Mouse (Mus musculus) mouse trophoblast stem cell (cell line): Measurements from ENCODE around the gene Il25.

Source experiments
- in situ Hi-C, 2 experiments: fragments of 300-500 bp; cut with MseI, MboI; formaldehyde crosslinking; loops; 2 replicates in 1 of 2; 3 replicates in 1 of 2; pipeline ENCODE4 v1.15.1; 2025

The Il25 gene

DNA sequence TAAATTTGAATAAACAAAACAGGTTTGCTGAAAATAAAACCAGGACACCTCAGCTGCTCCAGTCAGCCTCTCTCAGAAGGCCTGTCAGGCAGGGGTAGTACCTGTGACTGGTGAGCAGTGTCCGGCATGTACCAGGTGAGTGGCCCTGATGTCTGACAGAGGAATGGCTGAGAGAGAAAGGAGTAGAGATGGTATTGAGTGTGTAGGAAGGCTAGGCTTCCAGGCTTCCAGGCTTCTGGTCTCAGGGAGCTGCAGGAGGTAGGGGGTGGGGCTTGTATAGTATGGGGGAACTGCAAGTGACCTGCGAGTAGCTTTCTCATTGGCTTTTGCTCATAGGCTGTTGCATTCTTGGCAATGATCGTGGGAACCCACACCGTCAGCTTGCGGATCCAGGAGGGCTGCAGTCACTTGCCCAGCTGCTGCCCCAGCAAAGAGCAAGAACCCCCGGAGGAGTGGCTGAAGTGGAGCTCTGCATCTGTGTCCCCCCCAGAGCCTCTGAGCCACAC is at the start of gene Il25:
Il25 (plus strand) TSS at position 51 of the 506 bp plus-strand sequence.
- in situ Hi-C loops: no loop called here

DNA sequence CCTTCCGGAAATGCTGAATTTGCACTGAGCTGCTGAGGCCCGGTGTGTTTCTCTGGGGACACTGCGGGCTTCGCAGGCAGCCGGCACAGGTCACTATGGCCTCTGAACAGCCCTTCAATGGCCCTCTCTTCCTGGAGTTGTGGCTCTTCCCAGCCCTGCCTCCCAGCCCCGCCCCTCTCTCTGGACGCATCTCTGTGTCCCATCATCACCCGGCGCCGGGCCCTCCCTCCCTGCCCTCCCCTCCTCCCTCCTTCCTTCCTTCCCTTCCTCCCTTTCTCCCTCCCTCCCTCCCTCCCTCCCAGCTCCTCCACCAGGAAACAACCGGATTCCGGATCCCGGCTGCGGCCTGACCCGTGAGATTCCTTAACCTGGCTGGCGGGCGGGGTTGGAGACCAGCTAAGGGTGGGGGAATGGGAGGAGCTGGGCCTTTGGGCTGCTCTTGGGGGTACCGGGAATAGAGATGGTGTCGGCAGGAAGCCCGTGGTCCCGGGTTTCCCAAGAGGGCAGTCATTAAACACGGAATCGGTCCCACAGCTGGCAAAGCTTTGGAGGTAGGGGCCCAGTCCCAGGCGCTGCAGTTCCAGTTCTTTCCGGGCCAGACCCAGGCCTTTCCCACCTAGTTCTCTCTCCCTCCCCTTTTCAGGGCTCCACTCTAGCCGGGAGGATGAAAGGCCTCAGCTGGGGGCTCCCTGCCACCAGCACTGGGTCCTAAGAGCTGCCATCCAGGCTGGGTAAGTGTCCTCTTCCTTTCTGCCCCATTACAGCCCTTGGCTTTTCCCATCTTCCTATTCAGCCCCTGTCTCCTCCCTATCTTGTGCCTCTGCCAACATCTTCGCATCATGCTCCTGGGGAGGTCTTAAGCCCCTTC is 49.1 kb upstream of the Il25 start, which contains the start of the genes Bcl2l2 and Gm20521:
Bcl2l2 (plus strand) TSS at position 224 of the 868 bp plus-strand sequence.
Gm20521 (plus strand) TSS at position 288 of the 868 bp plus-strand sequence.
- in situ Hi-C loops: no loop called here

DNA sequence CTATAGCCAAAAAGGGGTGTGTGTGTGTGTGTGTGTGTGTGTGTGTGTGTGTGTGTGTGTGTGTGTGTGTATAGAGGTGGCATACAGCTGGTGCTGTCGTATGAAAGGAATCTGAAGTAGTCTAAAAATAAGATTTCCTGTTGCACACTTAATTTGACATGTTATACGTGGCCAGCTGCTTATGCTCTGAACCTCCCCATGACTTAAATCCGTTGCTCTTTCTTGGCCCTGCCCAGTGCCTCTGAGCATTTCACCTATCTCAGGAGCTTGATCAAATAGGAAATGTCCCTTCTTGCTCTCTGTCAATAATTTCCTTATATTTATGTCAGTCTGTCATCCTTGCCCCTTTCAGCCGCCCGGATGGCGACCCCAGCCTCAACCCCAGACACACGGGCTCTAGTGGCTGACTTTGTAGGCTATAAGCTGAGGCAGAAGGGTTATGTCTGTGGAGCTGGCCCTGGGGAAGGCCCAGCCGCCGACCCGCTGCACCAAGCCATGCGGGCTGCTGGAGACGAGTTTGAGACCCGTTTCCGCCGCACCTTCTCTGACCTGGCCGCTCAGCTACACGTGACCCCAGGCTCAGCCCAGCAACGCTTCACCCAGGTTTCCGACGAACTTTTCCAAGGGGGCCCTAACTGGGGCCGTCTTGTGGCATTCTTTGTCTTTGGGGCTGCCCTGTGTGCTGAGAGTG is 48.3 kb upstream of the Il25 start:
- in situ Hi-C loops: no loop called here

DNA sequence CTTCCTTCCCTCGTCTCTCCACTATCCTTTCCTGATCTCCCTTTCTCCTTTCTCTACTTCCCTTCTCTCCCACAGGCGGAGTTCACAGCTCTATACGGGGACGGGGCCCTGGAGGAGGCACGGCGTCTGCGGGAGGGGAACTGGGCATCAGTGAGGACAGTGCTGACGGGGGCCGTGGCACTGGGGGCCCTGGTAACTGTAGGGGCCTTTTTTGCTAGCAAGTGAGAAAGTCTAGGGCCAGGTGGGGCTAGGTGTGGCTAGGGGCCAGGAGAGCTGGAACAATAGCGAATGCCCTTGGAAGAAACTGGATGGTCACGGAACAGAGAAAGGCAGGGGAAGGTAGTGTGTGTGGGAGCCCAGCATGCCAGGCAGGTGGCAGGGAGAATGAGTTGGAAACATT is 47.2 kb upstream of the Il25 start:
- in situ Hi-C loops: no loop called here

DNA sequence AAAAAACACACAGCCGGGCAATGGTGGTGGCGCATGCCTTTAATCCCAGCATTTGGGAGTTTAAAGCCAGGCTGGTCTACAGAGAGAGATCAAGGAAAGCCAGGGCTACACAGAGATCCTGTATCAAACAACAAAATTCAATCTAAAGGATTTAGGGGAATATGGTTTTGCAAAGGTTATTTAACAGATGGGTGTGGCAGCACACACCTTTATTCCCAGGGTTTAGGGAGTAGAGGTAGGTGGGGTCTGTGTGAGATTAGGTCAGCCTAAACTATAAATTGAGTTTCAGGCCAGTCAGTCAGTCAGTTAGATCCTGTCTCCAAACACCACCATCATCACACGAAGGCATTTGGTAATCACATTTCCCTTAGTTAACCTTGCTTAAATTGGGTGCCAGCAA is 40.3 kb upstream of the Il25 start, which contains the start of gene Pabpn1:
Pabpn1 (plus strand) TSS at position 301 of the 400 bp plus-strand sequence.
- in situ Hi-C loops: no loop called here

DNA sequence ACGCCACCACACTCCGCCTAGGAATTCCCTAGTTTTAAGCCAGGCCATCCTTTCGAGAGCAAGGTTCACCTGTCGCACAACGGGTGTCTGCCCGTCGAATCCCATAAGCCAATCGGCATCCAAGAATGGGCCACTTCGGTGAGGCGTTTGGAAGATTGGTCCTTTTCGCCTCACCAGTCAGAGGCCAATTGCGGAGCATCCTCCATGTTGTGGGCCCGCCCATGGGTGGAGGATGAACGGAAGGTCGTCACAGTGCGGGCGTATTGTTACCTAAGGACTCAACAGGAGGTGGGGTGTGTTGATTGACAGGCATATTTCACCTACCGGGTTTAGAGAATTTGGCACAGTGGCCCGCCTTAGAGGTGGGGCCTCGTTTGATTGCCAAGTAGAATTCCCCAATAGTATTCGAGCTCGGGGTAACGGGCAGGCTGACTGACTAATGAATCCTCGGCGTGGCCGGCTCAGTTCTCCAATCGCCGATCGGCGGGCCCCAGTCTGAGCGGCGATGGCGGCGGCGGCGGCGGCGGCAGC is 38.8 kb upstream of the Il25 start:
- in situ Hi-C loops: no loop called here

DNA sequence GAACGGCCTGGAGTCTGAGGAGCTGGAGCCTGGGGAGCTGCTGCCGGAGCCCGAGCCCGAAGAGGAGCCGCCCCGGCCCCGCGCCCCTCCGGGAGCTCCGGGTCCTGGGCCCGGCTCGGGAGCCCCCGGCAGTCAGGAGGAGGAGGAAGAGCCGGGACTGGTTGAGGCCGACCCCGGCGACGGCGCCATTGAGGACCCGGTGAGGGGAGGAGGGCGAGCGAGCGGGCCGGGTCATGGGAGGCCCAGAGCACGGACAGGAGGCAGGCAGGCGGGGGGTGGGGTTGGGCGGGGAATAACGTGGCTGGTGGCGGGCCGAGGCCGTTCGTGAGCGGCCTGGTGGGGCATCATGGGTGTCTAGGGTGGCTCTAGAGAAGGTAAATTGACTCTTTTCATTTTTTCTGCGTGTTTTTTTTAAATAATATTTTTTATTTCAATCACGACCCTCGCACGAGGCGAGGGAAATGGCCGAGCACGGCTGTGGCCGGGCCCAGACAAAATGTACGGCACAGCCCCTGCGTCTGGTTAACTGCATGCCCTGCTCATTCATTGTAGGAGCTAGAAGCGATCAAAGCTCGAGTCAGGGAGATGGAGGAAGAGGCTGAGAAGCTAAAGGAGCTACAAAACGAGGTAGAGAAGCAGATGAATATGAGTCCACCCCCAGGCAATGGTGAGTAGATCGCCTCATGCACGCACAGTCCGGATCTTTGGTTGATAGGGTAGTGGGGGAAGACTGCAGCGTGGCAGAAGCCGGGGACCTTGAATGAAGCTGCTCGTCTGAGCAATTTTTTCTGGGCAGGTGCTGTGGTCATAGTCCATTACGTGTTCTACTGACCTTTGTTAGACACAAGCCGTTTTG is 38.0 kb upstream of the Il25 start:
- in situ Hi-C loops: loop anchor here in 1 of 2 experiments (5.0 kb wide), 1 partner anchor 118 kb away; no protein-coding TSS in a partner anchor

DNA sequence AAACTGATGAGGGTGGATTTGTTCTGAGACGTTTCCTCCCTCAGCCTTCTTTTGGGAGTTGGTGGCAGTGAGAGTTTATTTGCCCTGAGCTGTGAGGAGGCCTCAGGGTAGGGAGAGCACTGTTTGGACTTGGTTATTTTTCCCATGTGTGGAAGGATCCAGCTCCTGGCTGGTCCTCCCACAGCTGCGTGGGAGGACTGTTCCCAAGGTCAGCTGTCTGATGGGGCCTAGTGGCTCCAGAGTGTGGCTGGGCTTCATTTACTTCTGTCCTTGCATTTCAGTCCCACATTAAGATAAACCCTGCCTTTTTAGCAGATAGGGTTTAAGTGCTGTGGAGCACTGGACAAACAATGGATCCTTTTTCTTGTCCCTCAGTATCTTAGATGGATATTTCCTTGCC is 35.0 kb upstream of the Il25 start:
- in situ Hi-C loops: loop anchor here in 1 of 2 experiments (5.0 kb wide), 1 partner anchor 115 kb away; no protein-coding TSS in a partner anchor

DNA sequence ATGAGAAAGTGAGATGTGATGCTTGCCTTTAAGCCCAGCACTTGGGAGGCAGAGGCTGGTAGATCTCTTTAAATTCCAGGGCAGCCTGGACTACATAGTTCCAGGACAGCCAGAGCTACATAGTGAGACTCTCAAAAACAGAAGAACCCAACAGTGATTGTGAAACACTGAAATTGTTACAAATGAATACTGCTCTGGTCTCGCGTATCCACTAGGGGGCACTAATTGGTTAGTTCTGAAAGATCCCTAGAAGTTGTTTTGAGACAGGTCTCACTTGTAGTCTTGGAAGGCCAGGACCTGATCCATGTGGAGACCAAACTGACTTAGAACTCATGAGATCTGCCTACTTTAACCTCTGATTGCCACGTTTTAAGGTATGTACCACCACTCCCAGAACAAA is 32.1 kb upstream of the Il25 start:
- in situ Hi-C loops: loop anchor here (5.0 kb wide), 2 partner anchors 37 to 112 kb away; partner anchors contain the start of gene Cmtm5 (in 2 of the 2)

DNA sequence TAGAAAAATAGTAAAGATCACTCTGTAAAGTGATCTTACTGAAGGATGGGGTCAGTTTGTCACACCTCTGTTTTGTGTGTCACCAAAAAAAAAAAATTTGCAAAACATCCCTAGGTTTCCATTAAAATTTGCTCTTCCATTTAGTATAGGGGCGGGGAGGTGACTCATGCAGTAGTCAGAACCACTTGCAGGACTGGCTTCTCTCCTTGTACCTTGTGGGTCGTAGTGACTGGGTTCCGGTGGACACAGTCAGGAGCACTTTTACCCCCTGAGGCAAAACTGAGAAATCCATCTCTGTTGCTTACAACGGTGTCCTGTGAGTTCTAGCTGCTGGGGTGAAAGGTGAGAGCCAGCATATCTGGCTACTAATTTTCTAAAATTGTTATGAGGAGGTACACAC is 28.9 kb upstream of the Il25 start:
- in situ Hi-C loops: loop anchor here (5.0 kb wide), 2 partner anchors 34 to 109 kb away; partner anchors contain the start of gene Cmtm5 (in 2 of the 2)

DNA sequence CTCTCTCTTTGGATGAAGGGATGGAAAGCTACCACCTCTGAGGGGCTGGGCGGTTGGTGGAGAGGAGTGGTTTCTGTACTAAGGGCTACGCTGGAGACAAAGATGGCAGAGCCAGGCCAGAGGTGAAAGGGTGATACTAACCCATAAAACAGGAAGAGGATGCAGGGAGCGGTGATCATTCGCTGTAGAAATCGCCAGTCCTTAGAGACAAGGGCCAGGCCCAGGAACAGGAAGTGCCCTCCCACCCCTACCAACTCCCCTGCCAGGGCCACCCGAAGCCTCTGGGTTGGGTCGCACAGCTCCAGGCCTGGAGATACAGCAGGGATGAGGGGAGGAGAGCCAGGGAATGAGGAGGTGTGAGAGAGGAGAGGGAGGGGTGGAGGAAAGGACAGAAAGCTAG is 23.8 kb upstream of the Il25 start:
- in situ Hi-C loops: no loop called here

DNA sequence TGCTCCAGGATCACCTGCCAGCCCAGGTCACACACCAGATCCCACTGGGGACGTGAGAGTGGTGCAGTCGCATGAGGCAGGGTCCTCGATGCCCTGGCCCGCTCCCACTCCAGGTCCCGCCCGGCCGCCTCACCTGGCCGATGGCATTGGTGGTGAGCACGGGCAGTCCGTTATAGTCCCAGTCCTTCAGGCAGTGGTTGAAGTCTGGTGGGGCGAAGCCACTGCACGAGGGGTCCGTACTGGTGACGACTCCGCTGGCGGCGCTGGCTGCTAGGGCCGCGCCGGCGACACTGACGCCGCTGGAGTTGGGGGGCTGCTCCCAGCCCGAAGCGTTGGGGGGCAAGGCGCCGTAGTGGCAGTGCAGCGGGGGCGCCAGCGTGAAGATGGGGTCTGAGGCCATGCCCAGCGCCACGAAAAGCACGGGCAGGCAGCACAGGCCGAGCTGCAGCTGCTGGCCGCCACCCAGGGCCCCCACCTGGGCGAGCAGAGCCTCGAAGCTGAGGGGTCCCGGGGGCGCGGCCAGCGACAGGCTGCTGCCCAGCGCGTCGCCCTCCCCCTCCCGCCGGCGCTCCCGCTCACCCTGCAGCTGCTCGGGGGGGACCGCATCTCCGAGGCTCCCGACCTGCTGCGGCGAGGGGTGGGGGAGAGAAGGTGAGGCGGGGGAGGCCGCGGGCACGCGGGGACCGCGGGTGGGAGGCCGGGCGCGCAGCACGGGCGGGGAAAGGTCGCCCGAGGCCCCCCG is 20.2 kb upstream of the Il25 start:
- in situ Hi-C loops: no loop called here

DNA sequence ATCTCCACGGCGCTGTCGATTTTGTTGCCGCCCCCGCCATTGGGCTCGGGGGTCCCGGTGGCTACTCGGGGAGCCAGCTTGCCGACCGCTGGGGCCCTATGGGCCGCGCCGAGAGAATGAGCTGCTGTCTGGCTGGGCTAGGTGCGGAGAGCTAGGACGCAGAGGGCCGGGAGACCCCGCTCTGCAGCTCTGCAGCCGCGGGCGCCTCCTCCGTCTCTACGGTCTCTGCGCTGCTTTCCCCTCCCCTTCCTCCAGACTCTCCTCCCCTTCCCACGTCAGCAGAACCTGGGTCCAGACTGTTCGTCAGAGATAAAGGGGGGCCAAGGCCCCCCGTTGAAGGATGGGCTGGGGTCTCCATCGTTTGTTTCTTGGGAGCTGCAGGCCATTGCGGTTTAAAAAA is 19.6 kb upstream of the Il25 start, which contains the start of gene Slc22a17:
Slc22a17 (minus strand) TSS at position 247 of the 400 bp plus-strand sequence.
- in situ Hi-C loops: no loop called here

DNA sequence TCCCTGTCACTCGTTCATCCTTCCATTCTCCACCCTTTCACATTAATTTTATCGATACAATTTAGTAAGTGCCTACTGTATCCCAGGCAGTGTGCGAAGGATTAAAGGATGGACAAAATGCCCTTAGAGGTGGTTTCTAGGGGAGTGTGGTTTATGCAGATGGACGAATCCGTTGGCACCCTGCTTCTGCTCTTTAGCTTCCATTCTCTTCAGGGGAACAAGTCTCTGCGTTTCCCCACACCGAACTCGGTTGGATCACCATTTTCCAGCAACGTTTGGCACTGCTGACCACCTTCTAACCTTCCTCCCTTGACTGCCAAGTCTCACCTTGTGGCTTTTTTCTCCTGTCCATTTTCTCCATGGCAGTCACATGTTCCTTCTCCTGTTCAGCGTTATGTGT is 19.2 kb upstream of the Il25 start:
- in situ Hi-C loops: no loop called here

DNA sequence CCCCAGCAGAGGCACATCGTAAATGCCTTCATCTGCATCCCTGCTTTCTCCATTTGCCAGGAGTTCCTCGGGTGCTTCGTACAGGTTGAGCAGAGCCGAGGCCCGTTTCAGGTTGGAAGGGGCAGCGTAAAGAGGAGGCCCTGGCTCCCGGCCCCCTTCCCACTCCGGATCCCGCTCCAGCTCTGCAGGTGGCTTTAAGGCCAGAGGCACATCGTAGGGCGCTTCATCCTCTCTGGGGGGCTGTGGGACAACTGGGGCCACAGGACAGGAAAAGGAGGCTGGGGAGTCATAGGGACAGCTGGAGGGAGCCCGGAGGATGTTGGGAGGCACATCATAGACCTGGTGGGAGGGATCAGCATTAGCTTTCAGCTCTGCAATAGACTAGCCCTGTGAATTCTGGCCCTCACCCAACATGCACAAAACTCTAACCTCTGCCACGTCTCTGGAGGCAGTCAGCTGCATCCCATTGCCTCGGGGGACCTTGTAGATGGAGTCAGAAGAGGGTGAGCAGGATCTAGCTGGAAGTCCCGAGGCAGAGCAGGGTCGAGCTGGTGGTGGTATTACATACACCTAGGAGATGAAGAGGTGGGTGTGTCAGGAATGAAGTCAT is 12.3 kb upstream of the Il25 start:
- in situ Hi-C loops: no loop called here

DNA sequence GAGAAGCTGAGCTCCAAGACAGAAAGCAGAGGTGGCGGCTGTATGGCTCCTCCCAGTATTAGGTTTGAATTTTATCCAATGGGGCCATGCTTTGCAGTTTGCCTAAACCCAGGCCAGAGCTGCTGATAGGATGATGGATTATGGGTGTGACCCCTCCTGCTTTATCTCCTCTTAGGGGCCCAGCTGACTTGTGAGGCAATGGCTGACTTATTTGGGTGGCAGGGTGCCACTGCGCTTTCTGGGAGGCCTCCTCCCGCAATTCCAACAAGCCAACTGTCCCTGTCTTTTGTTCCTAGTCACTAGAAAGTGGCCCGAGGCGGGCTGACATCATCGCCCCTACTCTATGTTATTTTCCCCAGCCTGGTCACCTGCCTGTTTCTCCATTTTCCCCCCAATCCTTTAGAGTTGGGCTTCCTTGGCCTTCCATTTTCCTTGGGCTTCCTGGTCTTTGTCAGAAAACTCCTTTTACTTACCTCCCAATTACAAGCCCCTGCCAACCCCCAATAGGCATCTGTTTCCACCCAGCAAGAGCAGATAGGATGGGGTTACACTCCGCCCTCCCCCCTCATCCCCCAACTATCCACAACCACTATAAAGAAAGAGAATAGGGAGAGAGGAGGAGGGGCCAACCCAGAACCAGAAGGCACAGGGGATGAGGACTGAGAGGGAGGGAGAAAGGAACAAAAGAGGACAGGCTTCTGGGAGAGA is 7.7 kb upstream of the Il25 start:
- in situ Hi-C loops: no loop called here

DNA sequence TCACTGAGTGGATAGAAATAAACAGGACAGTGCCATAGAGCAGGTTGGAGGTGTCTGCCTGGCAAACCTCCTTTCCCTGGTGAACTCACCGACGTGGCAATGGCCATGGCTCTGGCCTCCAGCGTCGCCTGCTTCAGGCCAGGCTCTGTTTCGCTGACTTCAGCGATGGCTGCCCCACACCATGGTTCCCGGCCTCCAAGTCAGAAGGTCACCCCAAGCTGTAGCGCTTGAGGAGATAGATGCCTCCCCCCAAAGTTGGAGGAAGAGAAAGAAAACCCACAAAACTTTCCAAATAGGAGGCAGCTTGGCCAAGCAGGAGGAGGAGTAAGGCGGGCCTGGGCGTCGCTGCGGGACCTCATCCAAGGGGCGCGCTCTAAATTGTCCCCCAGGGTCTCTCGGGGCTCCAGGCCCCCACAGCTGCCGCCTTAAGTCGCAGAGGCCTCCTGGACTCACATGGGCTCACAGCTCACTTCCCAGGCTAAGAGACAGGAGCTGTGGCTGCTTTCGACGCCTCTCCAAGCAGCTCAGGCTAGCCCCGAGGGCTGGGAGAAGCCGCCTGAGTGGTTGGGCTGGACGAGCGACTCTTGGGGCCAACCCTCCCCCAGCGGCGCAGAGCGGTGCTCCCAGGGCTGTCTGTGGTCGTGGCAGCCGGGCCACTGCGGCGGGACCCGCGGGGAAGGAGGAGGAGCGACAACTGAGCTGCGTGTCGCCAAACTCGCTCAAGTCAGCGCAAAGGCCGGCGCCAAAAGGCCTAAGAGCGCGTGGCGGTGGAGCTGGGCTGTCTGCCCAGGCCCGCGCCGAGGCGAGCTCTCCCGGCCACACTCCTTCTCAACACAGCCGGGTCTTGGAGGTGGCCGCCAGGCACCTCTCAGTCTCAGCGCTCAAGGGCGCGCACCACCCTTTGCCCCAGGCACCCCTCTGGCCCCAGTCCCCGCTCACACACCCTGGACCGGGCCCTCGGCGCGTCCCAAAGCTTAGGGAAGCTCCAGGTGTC is 6.8 kb upstream of the Il25 start, which contains the start of gene Efs:
Efs (minus strand) TSS at position 778 of the 994 bp plus-strand sequence.
- in situ Hi-C loops: no loop called here
